Mouse (Mus musculus) heart, adult 2 months (tissue): ENCODE data around the gene Smurf1. TPM values are rescaled to one million over a fixed set of nuclear protein-coding genes. Genes with fewer than 3 reads are reported as not detected.

Experiments used
- DNase-seq, 2 experiments: peaks; one replicate each; pipeline ENCODE4 v3.0.0; 2021
- H3K27ac ChIP-seq: fragments of 200-600 bp; 2 replicates; pipeline ENCODE4 v1.8.1; 2022
- H3K27me3 ChIP-seq: fragments of 200-500 bp; 2 replicates; pipeline ENCODE4 v1.6.1; 2012; ENCODE audit warnings: mild to moderate bottlenecking, low read length, inconsistent platforms, mixed read lengths; ENCODE audit not compliant: control insufficient read depth, insufficient read depth
- H3K36me3 ChIP-seq: fragments of 200-500 bp; 2 replicates; pipeline ENCODE4 v1.6.1; 2012; ENCODE audit warnings: low read length, inconsistent platforms; ENCODE audit not compliant: control insufficient read depth, insufficient read depth
- H3K4me1 ChIP-seq: fragments of 200-500 bp; 2 replicates; pipeline ENCODE4 v1.6.1; 2011; ENCODE audit warnings: low read length; ENCODE audit not compliant: control insufficient read depth, insufficient read depth
- H3K4me3 ChIP-seq: fragments of 200-600 bp; 2 replicates; pipeline ENCODE4 v1.8.1; 2022
- H3K79me2 ChIP-seq: fragments of 200-500 bp; replicated peaks from 2 replicates; pipeline ENCODE4 v1.6.1; 2012; ENCODE audit warnings: mild to moderate bottlenecking, inconsistent platforms, low read length, moderate library complexity, mixed read lengths; ENCODE audit not compliant: control insufficient read depth, insufficient read depth
- H3K9ac ChIP-seq: fragments of 200-500 bp; 2 replicates; pipeline ENCODE4 v1.6.1; 2012; ENCODE audit warnings: low read depth, mild to moderate bottlenecking, control low read depth, inconsistent platforms, low read length, mixed read lengths
- CTCF ChIP-seq: fragments of 200-600 bp; IDR thresholded peaks from 2 replicates; pipeline ENCODE4 v1.8.1; 2022; ENCODE audit warnings: antibody characterized with exemption, mild to moderate bottlenecking, moderate library complexity
- EP300 ChIP-seq: fragments of 200-500 bp; IDR thresholded peaks from 2 replicates; pipeline ENCODE4 v1.6.1; 2011; ENCODE audit warnings: low read depth, low read length, control low read depth; ENCODE audit not compliant: insufficient read depth
- POLR2A ChIP-seq: fragments of 200-500 bp; IDR thresholded peaks from 2 replicates; pipeline ENCODE4 v1.6.1; 2011; ENCODE audit warnings: mild to moderate bottlenecking, low read depth, low read length, control low read depth; ENCODE audit not compliant: insufficient read depth
- WGBS: fragments of 180-500 bp; shearing (Covaris S2); methylation state at CpG from one replicate; pipeline ENCODE4 v1.1.7; 2018; 5-methylcytosine and 5-hydroxymethylcytosine counted together
- intact Hi-C: fragments of 180-260 bp; cut with DNase I; formaldehyde crosslinking; loops from one replicate; pipeline ENCODE4 v1.15.1; 2025
- polyA plus RNA-seq: library from polyadenylated mRNA; depleted of rRNA; stranded (reverse); fragments of >200 nt; gene quantifications from 2 replicates; pipeline ENCODE4 v1.2.3, GENCODE M21; 2012
- total RNA-seq, 2 experiments: library from RNA; stranded (reverse); gene quantifications; 2 replicates each; pipeline ENCODE4 v1.2.3; 2021

Gene Smurf1
- total and polyA plus RNA-seq, 3 experiments, result 23.1 to 27.0 (median 26.6) TPM

- intact Hi-C loops, result no loop called here
- DNase-seq, result no peak
- H3K4me3 ChIP-seq, result no peak overlapping the region
- no peaks in the 10 kb centered on the region; the same call in 1 of the 2 replicates for H3K36me3 ChIP-seq
- H3K9ac ChIP-seq, result no peak overlapping the region
- peaks cover 8% of the 10 kb centered on the region for H3K79me2 ChIP-seq
- H3K27me3 ChIP-seq, result no peaks in the 10 kb centered on the region
- H3K27ac ChIP-seq, result no peak overlapping the region
- peaks cover 35% of the 10 kb centered on the region for H3K4me1 ChIP-seq
- 56% methylated on average over 4 of the region's 4 CpGs for WGBS
- TF ChIP-seq CTCF (no peak), EP300 (no peak), POLR2A (no peak)
Observed at GRCm38 (mm10) chr5:144944370-144944769, 21.3 kb downstream of the Smurf1 start.

- H3K4me1 ChIP-seq, result peaks cover 33% of the 10 kb centered on the region
- TF ChIP-seq CTCF, result no peak
- no peak for TF ChIP-seq EP300
- no peak for TF ChIP-seq POLR2A
- H3K36me3 ChIP-seq, result no peaks in the 10 kb centered on the region; the same call in 1 of the 2 replicates
- peaks cover 9% of the 10 kb centered on the region for H3K79me2 ChIP-seq
- no peak overlapping the region for H3K27ac ChIP-seq
- DNase-seq, result no peak
- H3K4me3 ChIP-seq, result no peak overlapping the region
- 67% methylated on average over 6 of the region's 6 CpGs for WGBS
- no peaks in the 10 kb centered on the region for H3K27me3 ChIP-seq
- intact Hi-C loops, result no loop called here
- H3K9ac ChIP-seq, result no peak overlapping the region
Observed at GRCm38 (mm10) chr5:144943346-144943745, 22.3 kb downstream of the Smurf1 start.

GRCm38 (mm10) chr5:144942431-144942830 lies 23.2 kb downstream of the Smurf1 start:
- Histone ChIP-seq H3K27ac (no peak overlapping the region), H3K79me2 (peaks cover 12% of the 10 kb centered on the region), H3K4me1 (peaks cover 32% of the 10 kb centered on the region), H3K36me3 (no peaks in the 10 kb centered on the region; the same call in 1 of the 2 replicates), H3K4me3 (no peak overlapping the region), H3K9ac (no peak overlapping the region), H3K27me3 (no peaks in the 10 kb centered on the region)
- 49% methylated on average over 9 of the region's 9 CpGs for WGBS
- TF ChIP-seq EP300, result no peak
- no peak for TF ChIP-seq POLR2A
- TF ChIP-seq CTCF, result no peak
- intact Hi-C loops, result no loop called here
- peak; percentile 29 to 48 for DNase-seq

- 48% methylated on average over 3 of the region's 3 CpGs for WGBS
- H3K4me1 ChIP-seq, result peaks cover 32% of the 10 kb centered on the region
Observed at GRCm38 (mm10) chr5:144940904-144941303, 24.7 kb downstream of the Smurf1 start.

GRCm38 (mm10) chr5:144937304-144937703 lies 28.3 kb downstream of the Smurf1 start:
- H3K4me3 ChIP-seq, result no peak overlapping the region
- no peak for TF ChIP-seq CTCF
- TF ChIP-seq EP300, result no peak
- 54% methylated on average over 2 of the region's 2 CpGs for WGBS
- no peak overlapping the region for H3K9ac ChIP-seq
- peaks cover 26% of the 10 kb centered on the region for H3K4me1 ChIP-seq
- no peaks in the 10 kb centered on the region for H3K27me3 ChIP-seq
- peaks cover 15% of the 10 kb centered on the region for H3K79me2 ChIP-seq
- intact Hi-C loops, result no loop called here
- DNase-seq, result no peak
- no peaks in the 10 kb centered on the region; the same call in 1 of the 2 replicates for H3K36me3 ChIP-seq
- H3K27ac ChIP-seq, result no peak overlapping the region

More at GRCm38 (mm10) chr5:144940904-144941303, 24.7 kb downstream of the Smurf1 start:
- Histone ChIP-seq H3K9ac (no peak overlapping the region), H3K27ac (no peak overlapping the region), H3K36me3 (no peaks in the 10 kb centered on the region), H3K27me3 (no peaks in the 10 kb centered on the region), H3K4me3 (no peak overlapping the region), H3K79me2 (peaks cover 15% of the 10 kb centered on the region)
- no peak for DNase-seq
- TF ChIP-seq CTCF (no peak), POLR2A (no peak), EP300 (no peak)
- intact Hi-C loops, result no loop called here

- TF ChIP-seq POLR2A (no peak), CTCF (no peak), EP300 (no peak)
- Histone ChIP-seq H3K27ac (no peak overlapping the region), H3K4me3 (no peak overlapping the region), H3K36me3 (no peaks in the 10 kb centered on the region; the same call in 1 of the 2 replicates), H3K79me2 (peaks cover 15% of the 10 kb centered on the region), H3K4me1 (peaks cover 32% of the 10 kb centered on the region), H3K27me3 (no peaks in the 10 kb centered on the region), H3K9ac (no peak overlapping the region)
- intact Hi-C loops, result no loop called here
- no peak for DNase-seq
- WGBS, result 46% methylated on average over 4 of the region's 4 CpGs
Observed at GRCm38 (mm10) chr5:144933486-144933885, 32.2 kb downstream of the Smurf1 start.
